Mouse (Mus musculus): ENCODE data around the gene Rere.

GRCm38 (mm10) chr4:150361986-150362691 lies 80.7 kb downstream of the Rere start:
- no peak for TF ChIP-seq POLR2A (IDR thresholded peaks at IDR 0.05; ENCODE audit: control insufficient read depth, low read depth, low read length)
- TF ChIP-seq CTCF (IDR thresholded peaks at IDR 0.05; ENCODE audit: control insufficient read depth, insufficient read depth, insufficient replicate concordance, low read depth, low read length) = no peak
